Mouse (Mus musculus): Measurements from ENCODE around the gene Dpp7.

Dpp7 gene

GRCm38 (mm10) chr2:25365091-25365761, 9.1 kb upstream of the Dpp7 start, which contains the start of gene Uap1l1:
Gene Uap1l1, minus strand, starts transcription at chr2:25365682.
- DNase-seq, result peak; percentile 54 to 67

- DNase-seq, result no peak
These were observed 8.6 kb upstream of the Dpp7 start for GRCm38 (mm10) chr2:25364761-25365090.

- no peak for DNase-seq
These were observed 8.2 kb upstream of the Dpp7 start for GRCm38 (mm10) chr2:25364313-25364712.

- DNase-seq, result no peak
These were observed 7.5 kb upstream of the Dpp7 start for GRCm38 (mm10) chr2:25363478-25364178.

- DNase-seq, result no peak
These were observed 3.7 kb upstream of the Dpp7 start for GRCm38 (mm10) chr2:25359848-25360247.

GRCm38 (mm10) chr2:25355419-25356066, 616 bp downstream of the Dpp7 start:
- DNase-seq, result no peak

GRCm38 (mm10) chr2:25354211-25354610, 1.9 kb downstream of the Dpp7 start:
- no peak for DNase-seq

- no peak for DNase-seq
These were observed 5.5 kb downstream of the Dpp7 start for GRCm38 (mm10) chr2:25350701-25351100.

GRCm38 (mm10) chr2:25349499-25349898, 6.7 kb downstream of the Dpp7 start:
- DNase-seq, result no peak

GRCm38 (mm10) chr2:25348162-25348561, 8.0 kb downstream of the Dpp7 start:
- no peak for DNase-seq

- DNase-seq, result no peak
These were observed 17.9 kb downstream of the Dpp7 start for GRCm38 (mm10) chr2:25338303-25338702.

- no peak for DNase-seq
These were observed 22.6 kb downstream of the Dpp7 start for GRCm38 (mm10) chr2:25333569-25333968.

GRCm38 (mm10) chr2:25332286-25333160, 23.6 kb downstream of the Dpp7 start, which contains the start of gene Man1b1:
Gene Man1b1, plus strand, starts transcription at chr2:25332338.
- DNase-seq, result peak; percentile 99

GRCm38 (mm10) chr2:25331470-25331869, 24.7 kb downstream of the Dpp7 start:
- DNase-seq, result no peak

- no peak for DNase-seq
These were observed 27.7 kb downstream of the Dpp7 start for GRCm38 (mm10) chr2:25328440-25328839.

GRCm38 (mm10) chr2:25326036-25326435, 30.1 kb downstream of the Dpp7 start:
- no peak for DNase-seq

- no peak for DNase-seq
These were observed 36.1 kb downstream of the Dpp7 start for GRCm38 (mm10) chr2:25320084-25320483.

GRCm38 (mm10) chr2:25318971-25319773, 37.0 kb downstream of the Dpp7 start, which contains the start of gene Grin1:
Gene Grin1, minus strand, starts transcription at chr2:25319187.
- DNase-seq, result peak; percentile 66

GRCm38 (mm10) chr2:25318119-25318966, 37.8 kb downstream of the Dpp7 start:
- no peak for DNase-seq

- DNase-seq, result no peak
These were observed 44.7 kb downstream of the Dpp7 start for GRCm38 (mm10) chr2:25311491-25311891.

- DNase-seq, result no peak
These were observed 45.2 kb downstream of the Dpp7 start for GRCm38 (mm10) chr2:25310969-25311368.

Measured in thymus, postnatal 36 days (tissue).